In genomic region chr4:63684412-63685252, GRCm38 (mm10) we compare ENCODE assay signal across 18 mouse cellular contexts. TPM values are rescaled to one million over a fixed set of nuclear protein-coding genes. Genes with fewer than 3 reads are reported as not detected.
"Had no signal": no experiment of that assay in that cellular context is flagged by ENCODE, and none has a peak within 500 bp of the region (broad histone marks: within the 10 kb centered on the region; RNA-seq: fewer than 3 reads in every experiment).

No protein-coding gene starts in this region.

- ATAC-seq: hindbrain, postnatal 0 days; liver, postnatal 0 days had no signal

- H3K4me1 ChIP-seq: limb, embryonic 12.5 days; liver, embryonic 13.5 days; neural tube, embryonic 12.5 days; stomach, embryonic 15.5 days had no signal

- DNase-seq: kidney, adult 11 months; kidney, adult 9 months; kidney, postnatal 25 days; liver; liver, embryonic 13.5 days; liver, postnatal 0 days; midbrain, embryonic 14.5 days; right cerebral cortex, postnatal 4 days; thymus, adult 2 months; thymus, postnatal 25 days had no signal

- H3K27me3 ChIP-seq: limb, embryonic 12.5 days; liver, embryonic 13.5 days; neural tube, embryonic 12.5 days; stomach, embryonic 15.5 days had no signal

- H3K9ac ChIP-seq: limb, embryonic 12.5 days; liver, embryonic 13.5 days; liver, postnatal 0 days; neural tube, embryonic 12.5 days; stomach, embryonic 15.5 days had no signal

- H3K4me2 ChIP-seq: limb, embryonic 12.5 days; liver, embryonic 13.5 days; neural tube, embryonic 12.5 days; stomach, embryonic 15.5 days had no signal

- H3K27ac ChIP-seq: hindbrain, postnatal 0 days; layer of hippocampus, adult 2 months; limb, embryonic 12.5 days; liver, embryonic 13.5 days; neural tube, embryonic 12.5 days; stomach, embryonic 15.5 days had no signal

- H3K36me3 ChIP-seq: limb, embryonic 12.5 days; liver, embryonic 13.5 days; neural tube, embryonic 12.5 days; stomach, embryonic 15.5 days had no signal

- H3K4me3 ChIP-seq: layer of hippocampus, adult 2 months; limb, embryonic 12.5 days; liver, embryonic 13.5 days; neural tube, embryonic 12.5 days; stomach, embryonic 15.5 days had no signal

- H3K9me3 ChIP-seq: limb, embryonic 12.5 days; liver, embryonic 13.5 days; neural tube, embryonic 12.5 days; stomach, embryonic 15.5 days had no signal

RNA-seq across cellular contexts. Expression of gene Gm11214, which starts 21.5 kb away (rescaled TPM):
- polyA plus RNA-seq: hindbrain, postnatal 0 days; limb, embryonic 12.5 days; liver, embryonic 13.5 days; liver, postnatal 0 days; midbrain, embryonic 14.5 days; neural tube, embryonic 12.5 days; spleen, adult 2 months; stomach, embryonic 15.5 days; testis, adult 2 months; thymus, adult 2 months; urinary bladder, adult 2 months had no signal
